Mouse (Mus musculus) right cerebral cortex, postnatal 14 days (tissue): Measurements from ENCODE around the gene Slc5a9.
"Not testable (repeated sequence)": the region's sequence is repeated elsewhere in the genome, so short reads cannot be mapped to it uniquely, and the experiment has no call there.

Experiments
- DNase-seq: peaks from one replicate; pipeline ENCODE4 v3.0.0; 2022

The Slc5a9 gene

GRCm38 (mm10) chr4:111902775-111903174 is at the start of gene Slc5a9:
Slc5a9 (minus strand) TSS chr4:111902918.
- DNase-seq: no peak

GRCm38 (mm10) chr4:111919092-111919491 is 16.4 kb upstream of the Slc5a9 start, which contains the start of gene Skint8:
Skint8 (plus strand) TSS chr4:111919392.
- DNase-seq: no peak

- no peak for DNase-seq
These were observed 5.2 kb upstream of the Slc5a9 start for GRCm38 (mm10) chr4:111907926-111908325.

GRCm38 (mm10) chr4:111901473-111901872 is 1.2 kb downstream of the Slc5a9 start:
- no peak for DNase-seq

GRCm38 (mm10) chr4:111900491-111900890 is 2.2 kb downstream of the Slc5a9 start:
- DNase-seq: not testable (repeated sequence)

GRCm38 (mm10) chr4:111898566-111898965 is 4.2 kb downstream of the Slc5a9 start:
- no peak for DNase-seq

- DNase-seq: no peak
These were observed 5.0 kb downstream of the Slc5a9 start for GRCm38 (mm10) chr4:111897755-111898154.

- no peak for DNase-seq
These were observed 10.6 kb downstream of the Slc5a9 start for GRCm38 (mm10) chr4:111892138-111892537.

GRCm38 (mm10) chr4:111886607-111887006 is 16.1 kb downstream of the Slc5a9 start:
- peak; percentile 75 for DNase-seq

GRCm38 (mm10) chr4:111886018-111886417 is 16.7 kb downstream of the Slc5a9 start:
- peak; percentile 72 for DNase-seq

- no peak for DNase-seq
These were observed 19.2 kb downstream of the Slc5a9 start for GRCm38 (mm10) chr4:111883543-111883942.

- no peak for DNase-seq
These were observed 22.4 kb downstream of the Slc5a9 start for GRCm38 (mm10) chr4:111880112-111880875.

- peak; percentile 11 for DNase-seq
These were observed 34.8 kb downstream of the Slc5a9 start for GRCm38 (mm10) chr4:111867743-111868401.

GRCm38 (mm10) chr4:111866701-111867100 is 36.0 kb downstream of the Slc5a9 start:
- DNase-seq: no peak

- DNase-seq: no peak
These were observed 50.1 kb downstream of the Slc5a9 start for GRCm38 (mm10) chr4:111852626-111853025.

GRCm38 (mm10) chr4:111838882-111839281 is 63.8 kb downstream of the Slc5a9 start:
- DNase-seq: no peak
